Mouse (Mus musculus): Measurements from ENCODE around the gene Slc30a7. TPM values are rescaled to one million over a fixed set of nuclear protein-coding genes. Genes with fewer than 3 reads are reported as not detected.

The Slc30a7 gene
- total and polyA plus RNA-seq, 3 experiments: 8.1 to 19.1 TPM; not detected in 1

- TF ChIP-seq TBP (IDR thresholded peaks at IDR 0.05; ENCODE audit: low read depth, low read length) (no peak), CHD2 (IDR thresholded peaks at IDR 0.05; ENCODE audit: low read length) (no peak), NELFE (IDR thresholded peaks at IDR 0.05; ENCODE audit: low read depth, low read length) (no peak), UBTF (IDR thresholded peaks at IDR 0.05; ENCODE audit: borderline replicate concordance, insufficient read depth, low read depth, low read length) (no peak), RAD21 (IDR thresholded peaks at IDR 0.05; ENCODE audit: low read depth, low read length) (no peak), POLR2AphosphoS2 (IDR thresholded peaks at IDR 0.05; ENCODE audit: low read length) (no peak), TCF12 (IDR thresholded peaks at IDR 0.05; ENCODE audit: low read depth, low read length) (no peak), KAT2A (conservative IDR thresholded peaks at IDR 0.05; ENCODE audit: low read depth, low read length) (no peak), TAL1 (IDR thresholded peaks at IDR 0.05; ENCODE audit: low read length) (no peak), E2F4 (IDR thresholded peaks at IDR 0.05; ENCODE audit: borderline replicate concordance, low read depth, low read length) (no peak), CHD1 (IDR thresholded peaks at IDR 0.05; ENCODE audit: low read depth, low read length) (no peak), RCOR1 (IDR thresholded peaks at IDR 0.05; ENCODE audit: low read depth, low read length) (no peak), USF2 (IDR thresholded peaks at IDR 0.05; ENCODE audit: borderline replicate concordance in 1 of 2, insufficient read depth in 1 of 2, low read depth in 1 of 2, low read length in 2 of 2) (no peak), SMC3 (IDR thresholded peaks at IDR 0.05; ENCODE audit: low read depth, low read length) (no peak), USF1 (IDR thresholded peaks at IDR 0.05; ENCODE audit: low read depth, low read length) (no peak), GATA1 (IDR thresholded peaks at IDR 0.05; ENCODE audit: low read depth, low read length) (no peak), ZC3H11A (IDR thresholded peaks at IDR 0.05; ENCODE audit: low read depth, low read length) (no peak), ZNF384 (IDR thresholded peaks at IDR 0.05; ENCODE audit: low read depth, low read length) (no peak), BHLHE40 (IDR thresholded peaks at IDR 0.05; ENCODE audit: borderline replicate concordance, low read depth, low read length) (no peak), MEF2A (IDR thresholded peaks at IDR 0.05; ENCODE audit: extremely low read depth, insufficient replicate concordance, low read depth, low read length, poor library complexity, severe bottlenecking) (no peak)
- peak; percentile 11 for DNase-seq (ENCODE audit: low read depth, low spot score)
- H3K9me3 ChIP-seq (replicated peaks; ENCODE audit: insufficient read depth, low read length): no peaks in the 10 kb centered on the region
- no peak overlapping the region for H3K27ac ChIP-seq (ENCODE audit: control insufficient read depth, low read depth, low read length)
- H3K79me2 ChIP-seq (ENCODE audit: control insufficient read depth, insufficient read depth, low read length, poor library complexity): no peaks in the 10 kb centered on the region
- H3K4me3 ChIP-seq (ENCODE audit: control insufficient read depth in 1 of 2, insufficient read depth in 1 of 2, low read depth in 2 of 2, low read length in 2 of 2): no peak overlapping the region
- H3K27me3 ChIP-seq (ENCODE audit: control insufficient read depth in 1 of 2, insufficient read depth in 2 of 2, low read length in 2 of 2): no peaks in the 10 kb centered on the region
- no peak overlapping the region for H3K9ac ChIP-seq (ENCODE audit: control insufficient read depth, low read depth, low read length, poor library complexity, severe bottlenecking)
- H3K4me1 ChIP-seq (ENCODE audit: control insufficient read depth in 1 of 2, insufficient read depth in 2 of 2, low read length in 2 of 2): peaks cover 0 to 4% of the 10 kb centered on the region in 2 experiments; a peak in 3 of 4 replicates
- H3K36me3 ChIP-seq (ENCODE audit: control insufficient read depth in 1 of 2, insufficient read depth in 2 of 2, low read length in 2 of 2): peaks cover 9 to 10% of the 10 kb centered on the region in 2 experiments
These were observed 60.9 kb downstream of the Slc30a7 start for GRCm38 (mm10) chr3:115946272-115946671.

GRCm38 (mm10) chr3:115944376-115944775 lies 62.8 kb downstream of the Slc30a7 start:
- Histone ChIP-seq H3K79me2 (ENCODE audit: control insufficient read depth, insufficient read depth, low read length, poor library complexity) (no peaks in the 10 kb centered on the region), H3K9ac (ENCODE audit: control insufficient read depth, low read depth, low read length, poor library complexity, severe bottlenecking) (no peak overlapping the region), H3K4me1 (ENCODE audit: control insufficient read depth in 1 of 2, insufficient read depth in 2 of 2, low read length in 2 of 2) (no peaks in the 10 kb centered on the region), H3K4me3 (ENCODE audit: control insufficient read depth in 1 of 2, insufficient read depth in 1 of 2, low read depth in 2 of 2, low read length in 2 of 2) (no peak overlapping the region), H3K27me3 (ENCODE audit: control insufficient read depth in 1 of 2, insufficient read depth in 2 of 2, low read length in 2 of 2) (no peaks in the 10 kb centered on the region), H3K27ac (ENCODE audit: control insufficient read depth, low read depth, low read length) (no peak overlapping the region), H3K9me3 (replicated peaks; ENCODE audit: insufficient read depth, low read length) (no peaks in the 10 kb centered on the region), H3K36me3 (ENCODE audit: control insufficient read depth in 1 of 2, insufficient read depth in 2 of 2, low read length in 2 of 2) (peaks cover 0 to 5% of the 10 kb centered on the region in 2 experiments; a peak in 2 of 4 replicates)
- TF ChIP-seq MXI1 (IDR thresholded peaks at IDR 0.05; ENCODE audit: low read depth, low read length) (no peak), ZMIZ1 (IDR thresholded peaks at IDR 0.05; ENCODE audit: low read depth, low read length) (no peak), ETS1 (IDR thresholded peaks at IDR 0.05; ENCODE audit: low read depth, low read length) (no peak)
- DNase-seq (ENCODE audit: low read depth, low spot score): no peak

All from MEL (cell line).